Mouse (Mus musculus): ENCODE data around the gene Gad1. TPM values are rescaled to one million over a fixed set of nuclear protein-coding genes. Genes with fewer than 3 reads are reported as not detected.

Gad1 gene
- polyA plus RNA-seq, 2 experiments: 0.02 to 0.03 TPM

DNA sequence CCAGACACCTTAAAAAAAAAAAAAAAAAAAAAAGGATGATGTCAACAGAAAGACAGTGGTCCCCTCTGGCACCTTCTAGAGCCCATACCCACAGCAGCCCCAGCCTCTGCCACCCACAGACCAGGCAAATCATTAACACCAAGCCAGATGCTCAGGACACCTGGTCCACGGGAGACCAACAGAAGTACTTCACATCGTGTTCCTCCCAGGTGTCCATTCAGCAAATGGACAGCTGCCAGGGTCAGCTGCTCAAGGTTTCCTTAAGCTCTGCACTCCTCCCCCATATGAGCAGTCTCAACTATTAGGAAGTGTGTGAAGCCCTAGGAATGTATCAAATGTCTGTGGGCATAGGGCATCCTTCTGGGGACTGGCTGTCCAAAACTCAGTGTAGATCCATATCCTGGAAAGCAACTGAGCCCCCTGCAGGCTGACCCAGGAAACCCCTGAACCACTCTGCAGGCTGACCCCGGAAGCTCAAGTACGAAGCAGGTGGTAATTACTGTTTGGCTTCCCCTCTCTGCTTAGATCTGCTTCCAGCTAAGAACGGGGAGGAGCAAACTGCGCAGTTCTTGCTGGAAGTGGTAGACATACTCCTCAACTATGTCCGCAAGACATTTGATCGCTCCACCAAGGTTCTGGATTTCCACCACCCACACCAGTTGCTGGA, 20.8 kb downstream of the Gad1 start:
- H3K36me3 ChIP-seq (replicated peaks; ENCODE audit: control insufficient read depth, insufficient read depth, low read depth): no peaks in the 10 kb centered on the region
- WGBS (ENCODE audit: insufficient replicate concordance): 59% methylated on average over 8 of the region's 8 CpGs
- no peaks in the 10 kb centered on the region for H3K9me3 ChIP-seq (ENCODE audit: control insufficient read depth, low read length)
- no peak for DNase-seq (ENCODE audit: low read depth in 3 of 3, low spot score in 3 of 3)
- H3K4me3 ChIP-seq (ENCODE audit: insufficient read depth in 1 of 2, low read depth in 2 of 2, low read length in 2 of 2): no peak overlapping the region
- no peak overlapping the region for H3K27ac ChIP-seq
- no peak for ATAC-seq (ENCODE audit: insufficient read depth)
- H3K4me2 ChIP-seq (ENCODE audit: low read depth): no peak overlapping the region
- no peaks in the 10 kb centered on the region for H3K4me1 ChIP-seq (replicated peaks; ENCODE audit: control insufficient read depth in 2 of 2, insufficient read depth in 2 of 2, low read length in 1 of 2)
- TF ChIP-seq EP300 (IDR thresholded peaks at IDR 0.05; ENCODE audit: low read depth): no peak
- TF ChIP-seq CTCF (IDR thresholded peaks at IDR 0.05; ENCODE audit: low read depth): no peak
- no peak overlapping the region for H3K9ac ChIP-seq (replicated peaks)
- H3K27me3 ChIP-seq (ENCODE audit: control insufficient read depth, insufficient read depth, low read length): peaks cover 12% of the 10 kb centered on the region

DNA sequence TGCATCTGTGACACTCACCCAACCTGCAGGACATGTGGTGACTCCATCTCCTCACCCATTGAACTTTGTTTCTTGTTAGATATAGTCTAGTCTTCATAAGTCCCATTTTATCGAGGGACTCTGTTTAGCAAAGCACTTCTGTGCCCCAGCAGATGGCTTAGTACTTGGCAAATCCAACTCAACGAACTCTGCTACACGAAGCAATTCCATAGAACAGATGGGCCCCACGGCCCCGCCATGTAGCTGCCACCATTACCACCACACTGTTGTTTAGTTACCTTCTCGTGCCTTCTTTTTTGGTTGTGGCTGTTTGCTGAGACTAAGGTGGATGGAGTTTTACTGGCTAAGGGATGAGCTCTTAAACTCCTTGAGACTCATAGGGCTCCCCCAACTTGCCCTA, 35.3 kb downstream of the Gad1 start:
- H3K9ac ChIP-seq (replicated peaks): no peak overlapping the region
- no peaks in the 10 kb centered on the region for H3K4me1 ChIP-seq (replicated peaks; ENCODE audit: control insufficient read depth in 2 of 2, insufficient read depth in 2 of 2, low read length in 1 of 2)
- DNase-seq (ENCODE audit: low read depth in 3 of 3, low spot score in 3 of 3): no peak
- no peak overlapping the region for H3K4me3 ChIP-seq (ENCODE audit: insufficient read depth in 1 of 2, low read depth in 2 of 2, low read length in 2 of 2)
- no peak for TF ChIP-seq CTCF (IDR thresholded peaks at IDR 0.05; ENCODE audit: low read depth)
- no peak for TF ChIP-seq EP300 (IDR thresholded peaks at IDR 0.05; ENCODE audit: low read depth)
- 53% methylated on average over 6 of the region's 6 CpGs for WGBS (ENCODE audit: insufficient replicate concordance)
- ATAC-seq (ENCODE audit: insufficient read depth): no peak
- H3K9me3 ChIP-seq (ENCODE audit: control insufficient read depth, low read length): no peaks in the 10 kb centered on the region
- H3K36me3 ChIP-seq (replicated peaks; ENCODE audit: control insufficient read depth, insufficient read depth, low read depth): no peaks in the 10 kb centered on the region
- no peak overlapping the region for H3K27ac ChIP-seq
- H3K4me2 ChIP-seq (ENCODE audit: low read depth): no peak overlapping the region
- H3K27me3 ChIP-seq (ENCODE audit: control insufficient read depth, insufficient read depth, low read length): no peaks in the 10 kb centered on the region

DNA sequence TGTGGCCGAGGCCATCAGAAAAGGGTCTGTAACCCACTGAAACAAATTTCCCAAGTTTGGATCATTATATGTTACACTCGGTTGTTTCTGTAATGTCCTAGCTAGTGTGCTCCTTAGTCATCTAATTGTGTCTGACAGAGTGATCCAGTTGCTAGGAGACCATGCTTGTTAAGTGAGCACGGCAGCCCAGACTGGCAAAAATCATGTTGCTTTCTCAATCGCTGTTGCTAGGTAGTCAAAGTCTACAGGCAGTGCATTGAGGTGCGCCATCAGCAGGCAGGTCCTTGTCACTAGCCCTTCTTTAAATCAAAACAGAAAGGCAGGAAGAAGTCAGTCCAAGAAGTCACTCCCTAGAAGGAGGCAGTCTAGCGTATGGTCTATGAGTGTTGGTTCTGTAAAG, 39.6 kb downstream of the Gad1 start:
- H3K4me2 ChIP-seq (ENCODE audit: low read depth): no peak overlapping the region
- WGBS (ENCODE audit: insufficient replicate concordance): 69% methylated on average over 6 of the region's 6 CpGs
- no peak overlapping the region for H3K9ac ChIP-seq (replicated peaks)
- H3K4me3 ChIP-seq (ENCODE audit: insufficient read depth in 1 of 2, low read depth in 2 of 2, low read length in 2 of 2): no peak overlapping the region
- H3K36me3 ChIP-seq (replicated peaks; ENCODE audit: control insufficient read depth, insufficient read depth, low read depth): no peaks in the 10 kb centered on the region
- TF ChIP-seq CTCF (IDR thresholded peaks at IDR 0.05; ENCODE audit: low read depth): no peak
- TF ChIP-seq EP300 (IDR thresholded peaks at IDR 0.05; ENCODE audit: low read depth): no peak
- H3K27ac ChIP-seq: no peak overlapping the region
- DNase-seq (ENCODE audit: low read depth in 3 of 3, low spot score in 3 of 3) (no peak), ATAC-seq (ENCODE audit: insufficient read depth) (no peak)
- no peaks in the 10 kb centered on the region for H3K27me3 ChIP-seq (ENCODE audit: control insufficient read depth, insufficient read depth, low read length)
- H3K9me3 ChIP-seq (ENCODE audit: control insufficient read depth, low read length): no peaks in the 10 kb centered on the region
- H3K4me1 ChIP-seq (replicated peaks; ENCODE audit: control insufficient read depth in 2 of 2, insufficient read depth in 2 of 2, low read length in 1 of 2): no peaks in the 10 kb centered on the region

DNA sequence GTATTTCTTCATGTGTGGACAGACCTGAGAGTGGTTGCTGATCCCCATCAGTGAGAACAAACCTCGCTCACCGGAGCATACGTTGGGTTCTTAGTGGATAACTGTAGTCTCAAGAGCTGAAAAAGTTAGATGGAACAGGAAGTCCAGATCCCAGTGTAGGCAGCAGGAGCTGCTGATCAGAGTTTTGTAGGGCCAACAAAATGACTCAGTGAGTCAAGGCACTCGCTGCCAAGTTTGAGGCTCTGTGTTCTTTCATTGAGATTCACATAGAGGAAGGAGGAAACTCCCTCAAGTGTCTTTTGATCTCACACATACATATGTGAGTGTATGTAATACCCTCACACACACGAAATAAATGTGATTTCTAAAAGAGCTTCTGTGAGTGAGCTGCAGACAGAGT, 40.8 kb downstream of the Gad1 start:
- Histone ChIP-seq H3K27me3 (ENCODE audit: control insufficient read depth, insufficient read depth, low read length) (no peaks in the 10 kb centered on the region), H3K4me2 (ENCODE audit: low read depth) (no peak overlapping the region), H3K9ac (replicated peaks) (no peak overlapping the region), H3K4me3 (ENCODE audit: insufficient read depth in 1 of 2, low read depth in 2 of 2, low read length in 2 of 2) (no peak overlapping the region), H3K36me3 (replicated peaks; ENCODE audit: control insufficient read depth, insufficient read depth, low read depth) (no peaks in the 10 kb centered on the region), H3K9me3 (ENCODE audit: control insufficient read depth, low read length) (no peaks in the 10 kb centered on the region), H3K27ac (no peak overlapping the region), H3K4me1 (replicated peaks; ENCODE audit: control insufficient read depth in 2 of 2, insufficient read depth in 2 of 2, low read length in 1 of 2) (no peaks in the 10 kb centered on the region)
- WGBS (ENCODE audit: insufficient replicate concordance): 60% methylated on average over 5 of the region's 5 CpGs
- DNase-seq (ENCODE audit: low read depth in 3 of 3, low spot score in 3 of 3): no peak
- TF ChIP-seq CTCF (IDR thresholded peaks at IDR 0.05; ENCODE audit: low read depth): no peak
- TF ChIP-seq EP300 (IDR thresholded peaks at IDR 0.05; ENCODE audit: low read depth): no peak
- ATAC-seq (ENCODE audit: insufficient read depth): no peak

GRCm38 (mm10) chr2:70595896-70596295, 43.0 kb downstream of the Gad1 start:
- WGBS (ENCODE audit: insufficient replicate concordance): 33% methylated on average over 2 of the region's 2 CpGs
- no peak for ATAC-seq (ENCODE audit: insufficient read depth)

More at GRCm38 (mm10) chr2:70595896-70596295, 43.0 kb downstream of the Gad1 start:
- H3K4me3 ChIP-seq (ENCODE audit: insufficient read depth in 1 of 2, low read depth in 2 of 2, low read length in 2 of 2): no peak overlapping the region
- H3K9me3 ChIP-seq (ENCODE audit: control insufficient read depth, low read length): no peaks in the 10 kb centered on the region
- no peaks in the 10 kb centered on the region for H3K36me3 ChIP-seq (replicated peaks; ENCODE audit: control insufficient read depth, insufficient read depth, low read depth)
- TF ChIP-seq EP300 (IDR thresholded peaks at IDR 0.05; ENCODE audit: low read depth) (no peak), CTCF (IDR thresholded peaks at IDR 0.05; ENCODE audit: low read depth) (no peak)
- no peaks in the 10 kb centered on the region for H3K4me1 ChIP-seq (replicated peaks; ENCODE audit: control insufficient read depth in 2 of 2, insufficient read depth in 2 of 2, low read length in 1 of 2)
- H3K9ac ChIP-seq (replicated peaks): no peak overlapping the region
- DNase-seq (ENCODE audit: low read depth in 3 of 3, low spot score in 3 of 3): no peak
- no peaks in the 10 kb centered on the region for H3K27me3 ChIP-seq (ENCODE audit: control insufficient read depth, insufficient read depth, low read length)
- no peak overlapping the region for H3K4me2 ChIP-seq (ENCODE audit: low read depth)
- H3K27ac ChIP-seq: no peak overlapping the region

Data from liver, embryonic 14.5 days (tissue).